Mouse (Mus musculus) gastrocnemius, adult 2 months (tissue): Measurements from ENCODE around the gene Tspan1. TPM values are rescaled to one million over a fixed set of nuclear protein-coding genes. Genes with fewer than 3 reads are reported as not detected.

Experiments used
- DNase-seq: peaks from one replicate; pipeline ENCODE4 v3.0.0; 2022
- H3K27ac ChIP-seq: fragments of 200-600 bp; 2 replicates; pipeline ENCODE4 v1.8.1; 2022; ENCODE audit warnings: mild to moderate bottlenecking
- H3K4me3 ChIP-seq: fragments of 200-600 bp; 2 replicates; pipeline ENCODE4 v1.8.1; 2022; ENCODE audit warnings: mild to moderate bottlenecking, moderate library complexity
- CTCF ChIP-seq: fragments of 200-600 bp; IDR thresholded peaks from 2 replicates; pipeline ENCODE4 v1.8.1; 2022; ENCODE audit warnings: antibody characterized with exemption, mild to moderate bottlenecking, moderate library complexity
- intact Hi-C: fragments of 180-260 bp; cut with DNase I; formaldehyde crosslinking; loops from one replicate; pipeline ENCODE4 v1.15.1; 2025
- total RNA-seq, 2 experiments: library from RNA; stranded (reverse); gene quantifications; 2 replicates each; pipeline ENCODE4 v1.2.3; 2021

Gene Tspan1
- total RNA-seq, 2 experiments from 2014 or later = 0.17 TPM; not detected in 1

GRCm38 (mm10) chr4:116159912-116160311 is 7.5 kb downstream of the Tspan1 start:
- intact Hi-C loops = no loop called here
- TF ChIP-seq CTCF = peak; percentile 39
- Histone ChIP-seq H3K4me3 (no peak overlapping the region), H3K27ac (no peak overlapping the region)
- DNase-seq = no peak

GRCm38 (mm10) chr4:116157882-116158281 is 9.5 kb downstream of the Tspan1 start:
- TF ChIP-seq CTCF = no peak
- no peak overlapping the region for H3K4me3 ChIP-seq
- intact Hi-C loops = no loop called here
- no peak for DNase-seq
- H3K27ac ChIP-seq = no peak overlapping the region

- no peak for TF ChIP-seq CTCF
- DNase-seq = no peak
- H3K4me3 ChIP-seq = no peak overlapping the region
- intact Hi-C loops = no loop called here
- no peak overlapping the region for H3K27ac ChIP-seq
Observed at GRCm38 (mm10) chr4:116152702-116153101, 14.7 kb downstream of the Tspan1 start.

GRCm38 (mm10) chr4:116151238-116151637 is 16.2 kb downstream of the Tspan1 start, which contains the start of gene Lurap1:
TSS of gene Lurap1 (minus strand) at chr4:116151338.
- Histone ChIP-seq H3K4me3 (peak within 1 kb of the TSS; percentile 95), H3K27ac (peak within 1 kb of the TSS; percentile 98)
- DNase-seq = no peak
- intact Hi-C loops = no loop called here
- no peak for TF ChIP-seq CTCF

- no peak for DNase-seq
- peak overlapping the region; percentile 95 for H3K4me3 ChIP-seq
- intact Hi-C loops = no loop called here
- no peak for TF ChIP-seq CTCF
- peak overlapping the region; percentile 98 for H3K27ac ChIP-seq
Observed at GRCm38 (mm10) chr4:116150862-116151221, 16.6 kb downstream of the Tspan1 start.

GRCm38 (mm10) chr4:116150156-116150861 is 17.1 kb downstream of the Tspan1 start:
- TF ChIP-seq CTCF = no peak
- Histone ChIP-seq H3K4me3 (peak overlapping the region; percentile 95), H3K27ac (peak overlapping the region; percentile 98)
- intact Hi-C loops = no loop called here
- peak; percentile 87 for DNase-seq

GRCm38 (mm10) chr4:116149812-116150155 is 17.6 kb downstream of the Tspan1 start:
- DNase-seq = no peak
- no peak for TF ChIP-seq CTCF
- H3K27ac ChIP-seq = peak overlapping the region; percentile 98
- intact Hi-C loops = no loop called here
- H3K4me3 ChIP-seq = peak overlapping the region; percentile 95

GRCm38 (mm10) chr4:116143891-116144717 is 23.3 kb downstream of the Tspan1 start:
- DNase-seq = peak; percentile 85
- Histone ChIP-seq H3K27ac (peak overlapping the region; percentile 93), H3K4me3 (peak overlapping the region; percentile 79)
- no peak for TF ChIP-seq CTCF
- intact Hi-C loops = no loop called here

- intact Hi-C loops = no loop called here
- DNase-seq = peak; percentile 65
- Histone ChIP-seq H3K27ac (peak overlapping the region; percentile 93), H3K4me3 (peak overlapping the region; percentile 79)
- no peak for TF ChIP-seq CTCF
Observed at GRCm38 (mm10) chr4:116143317-116143811, 24.0 kb downstream of the Tspan1 start.

GRCm38 (mm10) chr4:116142269-116142668 is 25.1 kb downstream of the Tspan1 start:
- intact Hi-C loops = no loop called here
- TF ChIP-seq CTCF = no peak
- Histone ChIP-seq H3K4me3 (peak overlapping the region; percentile 79), H3K27ac (peak overlapping the region; percentile 93)
- DNase-seq = no peak

- no peak for TF ChIP-seq CTCF
- intact Hi-C loops = no loop called here
- H3K27ac ChIP-seq = peak overlapping the region; percentile 93
Observed at GRCm38 (mm10) chr4:116141736-116142135, 25.7 kb downstream of the Tspan1 start.

GRCm38 (mm10) chr4:116140801-116141574 is 26.4 kb downstream of the Tspan1 start:
- H3K27ac ChIP-seq = peak overlapping the region; percentile 93
- TF ChIP-seq CTCF = no peak
- DNase-seq = no peak
- intact Hi-C loops = no loop called here
- H3K4me3 ChIP-seq = no peak overlapping the region

More at GRCm38 (mm10) chr4:116141736-116142135, 25.7 kb downstream of the Tspan1 start:
- no peak overlapping the region for H3K4me3 ChIP-seq
- no peak for DNase-seq
